Mouse (Mus musculus) bone marrow, adult 2 months (tissue): ENCODE results near the gene Tuba3a.

ENCODE experiments used
- CTCF ChIP-seq: fragments of 200-500 bp; IDR thresholded peaks from 2 replicates; pipeline ENCODE4 v1.5.1; 2011; ENCODE audit warnings: low read length, control low read depth; ENCODE audit not compliant: control insufficient read depth, insufficient read depth
- POLR2A ChIP-seq: fragments of 200-500 bp; IDR thresholded peaks from 2 replicates; pipeline ENCODE4 v1.6.1; 2011; ENCODE audit warnings: low read depth, mild to moderate bottlenecking, control low read depth, low read length, borderline replicate concordance; ENCODE audit not compliant: control insufficient read depth

DNA sequence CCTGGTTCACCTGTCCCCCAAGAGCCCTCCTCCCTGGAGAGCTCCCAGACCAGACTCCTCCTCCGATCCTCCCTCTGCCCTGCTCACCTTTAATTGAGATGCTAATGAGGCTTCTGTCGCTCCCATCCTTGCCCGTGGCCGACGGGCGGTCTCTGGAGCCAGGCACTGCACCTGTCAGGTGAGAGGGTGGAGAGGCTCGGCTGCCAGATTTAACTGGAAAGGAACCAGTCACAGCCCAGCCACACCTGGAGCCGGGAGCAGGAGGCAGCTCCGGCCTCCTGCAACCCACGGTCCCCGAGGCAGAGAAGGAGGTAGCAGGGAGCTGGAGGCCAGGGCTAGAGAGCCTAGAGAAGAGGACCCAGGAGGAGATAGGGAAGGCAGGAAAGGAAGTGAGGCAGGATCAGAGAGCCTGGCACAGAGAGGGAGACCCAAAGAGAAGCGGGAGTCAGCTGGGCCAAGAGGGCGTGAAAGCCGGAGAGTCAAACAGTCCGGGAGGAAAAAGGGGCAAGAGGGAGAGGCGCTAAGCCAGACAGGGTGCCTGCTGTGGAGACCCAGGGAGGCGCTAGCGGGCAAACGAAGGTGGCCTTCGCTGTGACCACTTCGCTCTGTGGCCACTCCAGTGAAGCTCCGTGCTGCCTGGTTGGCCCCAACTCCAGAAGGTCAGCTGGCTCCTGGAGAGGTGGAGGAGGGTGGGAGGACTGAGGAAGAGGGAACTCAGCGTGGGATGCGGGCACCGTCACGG is 35.4 kb upstream of the Tuba3a start:
- TF ChIP-seq CTCF: no peak
- no peak for TF ChIP-seq POLR2A
